Mouse (Mus musculus) E14TG2a.4 (cell line): ENCODE data around the gene Pdzd4.

Experiments
- CTCF ChIP-seq: conservative IDR thresholded peaks from 2 replicates; pipeline ENCODE4 v1.5.1; 2014; ENCODE audit warnings: low read length
- POU5F1 ChIP-seq: IDR thresholded peaks from 2 replicates; pipeline ENCODE4 v1.6.1; 2014; ENCODE audit warnings: low read length, borderline replicate concordance

- no peak for TF ChIP-seq CTCF
- no peak for TF ChIP-seq POU5F1
Measured at GRCm38 (mm10) chrX:73864692-73865091, 39.9 kb upstream of the Pdzd4 start.
